Mouse (Mus musculus) Patski (cell line): Measurements from ENCODE around the gene 2310011J03Rik. TPM values are rescaled to one million over a fixed set of nuclear protein-coding genes. Genes with fewer than 3 reads are reported as not detected.

Source experiments
- ATAC-seq: fragments of 100-300 bp; one replicate; pipeline ENCODE4 v1.8.0; 2021
- CTCF ChIA-PET: fragments of 350-600 bp; sonication (Branson Sonifier 250); formaldehyde crosslinking; loops from one replicate; lab custom pipeline; 2022; ENCODE audit warnings: inconsistent platforms; lab: Charles Lee
- POLR2A ChIA-PET: fragments of 350-600 bp; sonication (Branson Sonifier 250); formaldehyde crosslinking; loops from one replicate; lab custom pipeline; 2022; ENCODE audit warnings: antibody characterized with exemption, inconsistent platforms; lab: Charles Lee
- DNase-seq: peaks from one replicate; pipeline ENCODE4 v3.0.0-alpha.2; 2011; ENCODE audit warnings: low read depth, low spot score
- H3K27me3 ChIP-seq: fragments of 371-371 bp; one replicate; pipeline ENCODE4 v1.5.1; 2021
- CTCF ChIP-seq: fragments of 100-300 bp; IDR thresholded peaks from one replicate; pipeline ENCODE4 v1.5.1; 2021
- in situ Hi-C: fragments of 300-500 bp; cut with MboI; formaldehyde crosslinking; loops from 3 replicates; pipeline ENCODE4 v1.11.1; 2018; ENCODE audit warnings: low pct_unique_long_range_greater_than_20kb, mixed read lengths
- polyA plus RNA-seq: library from polyadenylated mRNA; unstranded; gene quantifications from one replicate; pipeline ENCODE4 v1.2.3, GENCODE M21; 2021

Gene 2310011J03Rik
- polyA plus RNA-seq, 1 experiment from 2014 or later = 34.7 TPM

- H3K27me3 ChIP-seq = no peaks in the 10 kb centered on the region
- peak; percentile 29 for ATAC-seq
- CTCF ChIA-PET = interaction anchor here (1.4 kb wide), 1 partner anchor 13 kb away, joined by 4 read pairs; no protein-coding TSS in a partner anchor
- TF ChIP-seq CTCF = no peak
- in situ Hi-C loops = no loop called here
- POLR2A ChIA-PET = no interaction called here
- no peak for DNase-seq
Measured at GRCm38 (mm10) chr10:80281304-80281703, 39.0 kb downstream of the 2310011J03Rik start.

GRCm38 (mm10) chr10:80279273-80279672 lies 41.1 kb downstream of the 2310011J03Rik start:
- no peak for ATAC-seq
- no peak for DNase-seq
- CTCF ChIA-PET = interaction anchor here (1.0 kb wide), 1 partner anchor 13 kb away, joined by 3 read pairs; the partner anchor contains the start of gene Rps15
- POLR2A ChIA-PET = no interaction called here
- in situ Hi-C loops = no loop called here
- H3K27me3 ChIP-seq = no peaks in the 10 kb centered on the region
- TF ChIP-seq CTCF = no peak

GRCm38 (mm10) chr10:80278390-80278789 lies 41.9 kb downstream of the 2310011J03Rik start:
- DNase-seq (no peak), ATAC-seq (no peak)
- no peak for TF ChIP-seq CTCF
- in situ Hi-C loops = no loop called here
- H3K27me3 ChIP-seq = no peaks in the 10 kb centered on the region
- ChIA-PET POLR2A (no interaction called here), CTCF (interaction anchor here (0.9 to 1.2 kb wide), 2 partner anchors 12 to 14 kb away, joined by 3 to 4 read pairs; partner anchors contain the start of gene Rps15)

DNA sequence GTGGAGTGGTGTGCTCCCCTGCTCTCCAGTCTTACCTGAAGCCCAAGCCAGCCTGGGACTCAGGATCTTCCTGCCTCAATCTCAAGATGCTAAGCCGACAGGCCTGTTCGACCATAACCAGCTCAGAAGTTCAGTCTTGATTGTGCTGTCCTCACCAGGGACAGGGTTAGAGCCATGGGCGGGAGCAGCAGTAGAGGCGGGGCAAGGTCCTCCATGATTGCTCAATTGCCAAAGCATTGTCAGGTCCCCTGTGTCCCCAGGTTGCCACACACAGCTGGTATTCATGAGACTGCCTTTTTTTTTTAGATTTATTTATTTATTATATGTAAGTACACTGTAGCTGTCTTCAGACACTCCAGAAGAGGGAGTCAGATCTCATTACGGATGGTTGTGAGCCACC lies 44.1 kb downstream of the 2310011J03Rik start:
- DNase-seq (no peak), ATAC-seq (no peak)
- TF ChIP-seq CTCF = no peak
- ChIA-PET POLR2A (interaction anchor here (1.1 kb wide), 1 partner anchor 10 kb away, joined by 3 read pairs; no protein-coding TSS in a partner anchor), CTCF (no interaction called here)
- H3K27me3 ChIP-seq = no peaks in the 10 kb centered on the region
- in situ Hi-C loops = no loop called here

GRCm38 (mm10) chr10:80273847-80274246 lies 46.5 kb downstream of the 2310011J03Rik start:
- CTCF ChIA-PET = interaction anchor here (1.0 kb wide), 1 partner anchor 17 kb away, joined by 4 read pairs; no protein-coding TSS in a partner anchor
- POLR2A ChIA-PET = interaction anchor here (1.6 kb wide), 1 partner anchor 9 kb away, joined by 4 read pairs; no protein-coding TSS in a partner anchor
- H3K27me3 ChIP-seq = no peaks in the 10 kb centered on the region
- in situ Hi-C loops = no loop called here
- DNase-seq = no peak
- no peak for ATAC-seq
- TF ChIP-seq CTCF = no peak

DNA sequence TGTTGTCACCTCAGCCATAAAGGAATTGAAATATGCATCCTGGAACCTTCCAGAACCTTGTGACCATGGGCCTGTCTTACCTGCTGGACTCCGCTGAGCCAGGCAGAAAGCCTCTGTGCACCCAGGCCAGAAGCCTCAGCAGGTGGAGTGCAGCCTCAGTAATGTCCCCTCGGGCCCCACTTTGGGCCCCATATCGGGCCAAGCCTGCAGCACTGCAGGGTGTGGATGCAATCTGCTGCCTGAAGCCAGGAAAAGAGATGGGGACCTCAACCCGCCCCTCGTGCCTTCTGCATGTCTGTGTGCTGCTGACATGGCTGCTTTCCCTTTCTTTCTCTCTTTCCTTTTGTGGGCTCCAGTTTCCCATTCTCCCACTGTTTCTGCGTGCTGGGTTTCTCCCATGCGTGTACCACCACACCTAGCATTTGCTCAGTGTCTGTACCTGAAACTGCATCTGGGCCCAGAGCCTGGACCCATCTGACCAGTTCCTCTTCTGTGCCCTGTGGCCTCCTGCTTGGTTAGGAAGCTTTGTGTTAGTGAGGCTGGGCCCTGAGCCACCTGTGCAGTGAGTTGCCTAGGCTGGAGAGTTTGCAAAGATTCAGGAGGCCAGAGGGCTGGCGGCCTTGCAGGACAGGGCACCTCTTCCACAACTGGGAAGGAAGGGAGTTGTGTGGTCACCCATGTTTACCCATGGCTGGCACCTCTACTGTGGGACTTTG lies 48.3 kb downstream of the 2310011J03Rik start:
- no peak for ATAC-seq
- in situ Hi-C loops = no loop called here
- no peaks in the 10 kb centered on the region for H3K27me3 ChIP-seq
- no peak for TF ChIP-seq CTCF
- no peak for DNase-seq
- ChIA-PET CTCF (no interaction called here), POLR2A (no interaction called here)

DNA sequence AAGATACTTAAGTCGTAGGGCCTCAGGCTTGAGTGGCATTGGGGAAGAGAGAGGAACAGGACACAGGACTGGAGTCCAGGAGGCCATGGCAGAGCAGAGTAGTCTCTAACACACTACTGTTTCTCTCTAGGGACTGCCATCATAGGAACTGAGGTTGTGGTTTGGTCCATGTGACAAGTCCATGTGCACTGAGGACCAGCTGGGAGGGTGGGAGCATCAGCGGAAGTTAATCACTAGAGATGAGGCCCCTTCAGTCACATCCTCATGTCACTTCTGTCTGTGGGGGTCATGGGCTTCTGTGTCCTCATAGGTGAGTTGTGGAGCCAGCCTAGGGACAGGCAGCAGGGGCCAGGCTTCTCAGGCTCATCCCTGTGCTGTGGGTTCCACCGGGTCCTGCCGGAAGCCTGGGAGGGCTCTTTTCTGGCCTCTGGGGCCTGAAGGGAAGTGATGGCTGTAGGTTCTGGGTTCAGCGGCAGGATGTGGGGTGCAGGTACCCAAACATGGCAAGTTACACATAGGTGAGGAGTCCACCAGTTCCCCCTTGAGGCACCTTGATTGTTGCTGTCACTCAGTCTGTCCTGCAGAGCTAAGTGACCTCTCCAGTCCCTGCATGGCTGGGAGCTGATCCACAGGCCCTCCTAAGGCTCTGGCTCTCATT lies 49.0 kb downstream of the 2310011J03Rik start:
- no peaks in the 10 kb centered on the region for H3K27me3 ChIP-seq
- in situ Hi-C loops = no loop called here
- ChIA-PET POLR2A (no interaction called here), CTCF (no interaction called here)
- no peak for ATAC-seq
- no peak for TF ChIP-seq CTCF
- DNase-seq = no peak

GRCm38 (mm10) chr10:80270734-80271181 lies 49.6 kb downstream of the 2310011J03Rik start:
- in situ Hi-C loops = no loop called here
- no peaks in the 10 kb centered on the region for H3K27me3 ChIP-seq
- TF ChIP-seq CTCF = no peak
- DNase-seq (no peak), ATAC-seq (no peak)
- POLR2A ChIA-PET = no interaction called here
- CTCF ChIA-PET = no interaction called here

GRCm38 (mm10) chr10:80270099-80270498 lies 50.2 kb downstream of the 2310011J03Rik start:
- ChIA-PET CTCF (no interaction called here), POLR2A (no interaction called here)
- no peaks in the 10 kb centered on the region for H3K27me3 ChIP-seq
- DNase-seq = no peak
- ATAC-seq = no peak
- in situ Hi-C loops = no loop called here
- no peak for TF ChIP-seq CTCF

Other genes starting within 250 kb of the 2310011J03Rik start
- 181 TPM for gene Sbno2, start 215.0 kb downstream of the 2310011J03Rik start, polyA plus RNA-seq
- gene Stk11, start 204.7 kb downstream of the 2310011J03Rik start, polyA plus RNA-seq = 140 TPM
- gene Atp5d, start 181.9 kb downstream of the 2310011J03Rik start, polyA plus RNA-seq = 475 TPM
- gene Cbarp, start 179.7 kb downstream of the 2310011J03Rik start, polyA plus RNA-seq = 30.0 TPM
- 116 TPM for gene Midn, start 172.3 kb downstream of the 2310011J03Rik start, polyA plus RNA-seq
- gene Cirbp, start 154.6 kb downstream of the 2310011J03Rik start, polyA plus RNA-seq = 62.1 TPM
- gene 1600002K03Rik, start 147.6 kb downstream of the 2310011J03Rik start, polyA plus RNA-seq = 7.9 TPM
- gene Efna2, start 141.1 kb downstream of the 2310011J03Rik start, polyA plus RNA-seq = 1.1 TPM
- gene Mum1, start 94.1 kb downstream of the 2310011J03Rik start, polyA plus RNA-seq = 41.4 TPM
- gene Ndufs7, start 71.4 kb downstream of the 2310011J03Rik start, polyA plus RNA-seq = 182 TPM
- gene Gamt, start 59.5 kb downstream of the 2310011J03Rik start, polyA plus RNA-seq = 8.2 TPM
- 157 TPM for gene Dazap1, start 59.1 kb downstream of the 2310011J03Rik start, polyA plus RNA-seq
- gene Rps15, start 28.1 kb downstream of the 2310011J03Rik start, polyA plus RNA-seq = 1,353 TPM
- gene Apc2, start 24.6 kb downstream of the 2310011J03Rik start, polyA plus RNA-seq = 0.14 TPM
- gene Pcsk4, start 9.0 kb upstream of the 2310011J03Rik start, polyA plus RNA-seq = 6.2 TPM
- gene Reep6, start 9.4 kb upstream of the 2310011J03Rik start, polyA plus RNA-seq = 6.9 TPM
- 1.2 TPM for gene Adamtsl5, start 27.9 kb upstream of the 2310011J03Rik start, polyA plus RNA-seq
- 0.62 TPM for gene Plk5, start 35.9 kb upstream of the 2310011J03Rik start, polyA plus RNA-seq
- gene Mex3d, start 67.1 kb upstream of the 2310011J03Rik start, polyA plus RNA-seq = 30.6 TPM
- 181 TPM for gene Mbd3, start 79.0 kb upstream of the 2310011J03Rik start, polyA plus RNA-seq
- gene Uqcr11, start 86.3 kb upstream of the 2310011J03Rik start, polyA plus RNA-seq = 535 TPM
- 96.9 TPM for gene Tcf3, start 113.1 kb upstream of the 2310011J03Rik start, polyA plus RNA-seq
- gene Onecut3, start 174.3 kb upstream of the 2310011J03Rik start, polyA plus RNA-seq = not detected
- 0.24 TPM for gene Atp8b3, start 218.6 kb upstream of the 2310011J03Rik start, polyA plus RNA-seq
- gene Rexo1, start 241.0 kb upstream of the 2310011J03Rik start, polyA plus RNA-seq = 32.2 TPM